Mouse (Mus musculus) heart, postnatal 36 days (tissue): Measurements from ENCODE around the gene Prkaa1. TPM values are rescaled to one million over a fixed set of nuclear protein-coding genes. Genes with fewer than 3 reads are reported as not detected.
"Not testable (repeated sequence)": the region's sequence is repeated elsewhere in the genome, so short reads cannot be mapped to it uniquely, and the experiment has no call there.

Source experiments
- DNase-seq, 2 experiments: peaks; one replicate each; pipeline ENCODE4 v3.0.0; 2021 to 2022
- intact Hi-C: fragments of 180-260 bp; cut with DNase I; formaldehyde crosslinking; loops from one replicate; pipeline ENCODE4 v1.15.1; 2025
- total RNA-seq, 2 experiments: library from RNA; stranded (reverse); gene quantifications; 2 replicates each; pipeline ENCODE4 v1.2.3; 2021

Gene Prkaa1
- total RNA-seq, 2 experiments from 2014 or later, result 12.9 to 16.2 TPM

DNA sequence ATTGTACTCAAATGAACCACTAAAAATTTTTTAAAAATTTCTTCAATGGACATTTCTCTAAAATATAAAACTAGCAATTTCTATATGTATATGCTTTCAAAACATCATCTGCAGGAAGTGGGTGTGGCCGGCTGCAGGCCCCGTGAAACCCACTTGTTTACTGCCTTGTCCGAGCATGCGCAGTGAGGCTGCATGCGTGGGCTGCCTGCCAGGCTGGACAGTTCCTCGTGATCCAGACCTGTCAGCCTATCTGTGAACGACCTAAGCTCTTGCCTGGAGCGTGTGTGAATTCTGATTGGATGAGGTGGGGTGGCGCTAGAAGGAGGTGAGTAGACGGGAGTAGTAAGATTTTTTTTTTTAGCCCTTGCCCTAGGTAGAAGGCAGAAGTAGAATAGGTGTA, 87.1 kb downstream of the Prkaa1 start:
- intact Hi-C loops, result loop anchor here (10.0 kb wide), 1 partner anchor 1394 kb away; no protein-coding TSS in a partner anchor

More for the DNA sequence above, 87.1 kb downstream of the Prkaa1 start:
- not testable (repeated sequence) for DNase-seq

Other genes with a start within 250 kb of the Prkaa1 start
- gene Mroh2b, start 245.1 kb upstream of the Prkaa1 start, total RNA-seq, result not detected
- 1 to 10 TPM; 1.6 to 5.7 TPM for gene C7, start 80.1 kb upstream of the Prkaa1 start, total RNA-seq
- 1 to 10 TPM; 7.3 to 7.4 TPM for gene Card6, start 35.3 kb upstream of the Prkaa1 start, total RNA-seq
- gene Rpl37, start 27.2 kb upstream of the Prkaa1 start, total RNA-seq, result 100 to 1,000 TPM; 191 to 205 TPM
- gene Ttc33, start 41.7 kb downstream of the Prkaa1 start, total RNA-seq, result 10 to 100 TPM; 38.2 to 40.7 TPM
- 1 to 10 TPM; 2.4 to 4.3 TPM for gene Ptger4, start 100.3 kb downstream of the Prkaa1 start, total RNA-seq